Mouse (Mus musculus) myocyte (in vitro differentiated cells): Measurements from ENCODE around the gene Tctex1d4.

Experiments
- E2F4 ChIP-seq: IDR thresholded peaks from one replicate; pipeline ENCODE4 v1.6.1; 2011; ENCODE audit warnings: mild to moderate bottlenecking, control low read depth, moderate library complexity; ENCODE audit not compliant: insufficient read depth
- MYOD1 ChIP-seq, 3 experiments: IDR thresholded peaks; one replicate each; pipeline ENCODE4 v1.6.1; 2011; ENCODE audit warnings: control low read depth in 2 of 3, low read depth in 2 of 3, mild to moderate bottlenecking in 2 of 3, moderate library complexity in 1 of 3; ENCODE audit not compliant: insufficient read length in 2 of 3, control insufficient read depth in 1 of 3
- POLR2A ChIP-seq: IDR thresholded peaks from one replicate; pipeline ENCODE4 v1.6.1; 2011; ENCODE audit warnings: low read depth, mild to moderate bottlenecking, control low read depth, moderate library complexity; ENCODE audit not compliant: insufficient read length
- POLR2AphosphoS2 ChIP-seq: IDR thresholded peaks from one replicate; pipeline ENCODE4 v1.6.1; 2011; ENCODE audit warnings: low read depth, control low read depth; ENCODE audit not compliant: insufficient read length
- USF1 ChIP-seq: IDR thresholded peaks from one replicate; pipeline ENCODE4 v1.6.1; 2011; ENCODE audit warnings: low read depth, mild to moderate bottlenecking, control low read depth, moderate library complexity

DNA sequence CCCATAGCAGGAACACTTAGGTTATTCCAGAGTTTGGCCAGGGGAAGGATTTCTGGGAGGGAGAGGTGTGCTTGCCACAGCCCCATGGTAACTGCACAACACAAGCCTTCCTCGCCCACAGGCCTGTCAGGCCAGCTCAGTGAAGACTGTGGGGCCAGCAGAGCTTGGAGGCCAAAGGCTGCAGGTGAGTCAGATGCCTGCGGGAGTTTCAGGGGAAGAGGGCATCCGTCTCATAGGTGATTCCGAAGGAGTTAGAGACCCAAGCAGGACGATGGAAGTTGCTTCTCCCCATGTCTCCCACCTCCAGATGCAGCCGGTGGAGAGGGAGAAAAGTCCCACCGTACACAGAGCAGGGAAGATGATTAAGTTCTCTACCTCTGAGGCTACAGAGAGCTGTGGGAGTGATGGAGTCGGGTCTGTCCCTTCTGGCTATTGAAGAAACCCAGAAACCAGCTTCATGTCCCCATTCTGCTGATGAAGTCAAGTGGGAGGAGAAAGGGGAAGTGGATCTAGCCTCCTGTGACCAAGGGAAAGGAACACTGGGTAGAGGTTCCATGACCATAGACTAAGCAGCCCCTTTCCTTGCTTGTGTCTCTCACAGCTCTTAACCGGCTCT, at the start of gene Tctex1d4:
- TF ChIP-seq USF1 (no peak), POLR2A (no peak), POLR2AphosphoS2 (no peak), MYOD1 (IDR thresholded peaks at IDR 0.05; ENCODE audit: control insufficient read depth in 1 of 3, insufficient read length in 2 of 3, low read depth in 2 of 3) (no peak), E2F4 (no peak)
